Mouse (Mus musculus) testis, adult 2 months (tissue): ENCODE measurements around the gene Sez6l. TPM values are rescaled to one million over a fixed set of nuclear protein-coding genes. Genes with fewer than 3 reads are reported as not detected.
A peak's percentile ranks its signal among the peaks of the same experiment; 100 is the strongest.

Source experiments
- H3K27ac ChIP-seq: fragments of 200-500 bp; 2 replicates; pipeline ENCODE4 v1.5.1; 2012; ENCODE audit warnings: low read depth, low read length; ENCODE audit not compliant: control insufficient read depth, insufficient read depth
- H3K27me3 ChIP-seq: fragments of 200-500 bp; 2 replicates; pipeline ENCODE4 v1.6.1; 2012; ENCODE audit warnings: mild to moderate bottlenecking, low read length, moderate library complexity; ENCODE audit not compliant: control insufficient read depth, insufficient read depth
- H3K36me3 ChIP-seq: fragments of 200-500 bp; 2 replicates; pipeline ENCODE4 v1.6.1; 2012; ENCODE audit warnings: mild to moderate bottlenecking, low read length; ENCODE audit not compliant: control insufficient read depth, insufficient read depth
- H3K4me1 ChIP-seq: fragments of 200-500 bp; 2 replicates; pipeline ENCODE4 v1.6.1; 2012; ENCODE audit warnings: low read length; ENCODE audit not compliant: control insufficient read depth, insufficient read depth
- H3K4me3 ChIP-seq: fragments of 200-500 bp; 2 replicates; pipeline ENCODE4 v1.5.1; 2012; ENCODE audit warnings: low read depth, mild to moderate bottlenecking, low read length, moderate library complexity, mixed read lengths; ENCODE audit not compliant: control insufficient read depth
- CTCF ChIP-seq: fragments of 200-500 bp; IDR thresholded peaks from 2 replicates; pipeline ENCODE4 v1.5.1; 2012; ENCODE audit warnings: low read depth, mild to moderate bottlenecking, inconsistent platforms, low read length, moderate library complexity; ENCODE audit not compliant: control insufficient read depth, insufficient read depth, insufficient replicate concordance
- POLR2A ChIP-seq: fragments of 200-500 bp; IDR thresholded peaks from 2 replicates; pipeline ENCODE4 v1.6.1; 2012; ENCODE audit warnings: low read depth, mild to moderate bottlenecking, inconsistent platforms, low read length, moderate library complexity; ENCODE audit not compliant: control insufficient read depth
- polyA plus RNA-seq: library from polyadenylated mRNA; depleted of rRNA; stranded (reverse); fragments of >200 nt; gene quantifications from 2 replicates; pipeline ENCODE4 v1.2.3, GENCODE M21; 2012

Gene Sez6l
- polyA plus RNA-seq, 1 experiment: 6.9 TPM

- peak overlapping the region; percentile 40 for H3K4me3 ChIP-seq
- H3K27me3 ChIP-seq: no peaks in the 10 kb centered on the region
- peaks cover 13% of the 10 kb centered on the region for H3K4me1 ChIP-seq
- no peak overlapping the region for H3K27ac ChIP-seq
- TF ChIP-seq CTCF: no peak
- TF ChIP-seq POLR2A: no peak
- H3K36me3 ChIP-seq: no peaks in the 10 kb centered on the region
Measured at GRCm38 (mm10) chr5:112393741-112394414, 183.1 kb downstream of the Sez6l start.

- no peak overlapping the region for H3K27ac ChIP-seq
- TF ChIP-seq CTCF (no peak), POLR2A (no peak)
- no peak overlapping the region for H3K4me3 ChIP-seq
- no peaks in the 10 kb centered on the region for H3K36me3 ChIP-seq
- peaks cover 13% of the 10 kb centered on the region for H3K4me1 ChIP-seq
- no peaks in the 10 kb centered on the region for H3K27me3 ChIP-seq
Measured at GRCm38 (mm10) chr5:112391676-112392323, 185.2 kb downstream of the Sez6l start.

DNA sequence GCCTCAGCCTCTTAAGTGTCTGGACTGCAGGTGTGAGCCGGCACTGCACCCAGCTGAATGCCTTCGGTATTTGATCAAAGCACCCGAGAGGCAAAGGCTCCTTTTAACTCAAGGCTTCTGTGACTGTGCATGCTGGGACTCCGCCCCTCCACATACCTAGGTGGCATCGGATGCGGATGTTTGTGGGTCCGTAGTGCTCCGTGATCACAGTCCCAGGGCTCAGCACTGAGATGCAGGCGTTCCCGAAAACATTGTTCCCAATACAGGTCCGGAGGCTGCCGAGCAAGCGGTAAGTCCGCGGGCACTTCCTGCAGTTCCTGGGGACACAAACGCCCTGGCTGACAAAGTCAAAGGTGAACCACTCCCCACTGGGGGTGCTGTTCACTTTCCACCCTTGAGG is 186.0 kb downstream of the Sez6l start:
- H3K4me1 ChIP-seq: peaks cover 12% of the 10 kb centered on the region
- H3K27ac ChIP-seq: no peak overlapping the region
- no peaks in the 10 kb centered on the region for H3K27me3 ChIP-seq
- no peaks in the 10 kb centered on the region for H3K36me3 ChIP-seq
- no peak overlapping the region for H3K4me3 ChIP-seq
- TF ChIP-seq CTCF (no peak), POLR2A (no peak)

- Histone ChIP-seq H3K27ac (no peak overlapping the region), H3K36me3 (no peaks in the 10 kb centered on the region), H3K4me1 (peaks cover 3% of the 10 kb centered on the region), H3K27me3 (no peaks in the 10 kb centered on the region), H3K4me3 (no peak overlapping the region)
- no peak for TF ChIP-seq CTCF
- TF ChIP-seq POLR2A: no peak
Measured at GRCm38 (mm10) chr5:112389352-112389751, 187.6 kb downstream of the Sez6l start.

DNA sequence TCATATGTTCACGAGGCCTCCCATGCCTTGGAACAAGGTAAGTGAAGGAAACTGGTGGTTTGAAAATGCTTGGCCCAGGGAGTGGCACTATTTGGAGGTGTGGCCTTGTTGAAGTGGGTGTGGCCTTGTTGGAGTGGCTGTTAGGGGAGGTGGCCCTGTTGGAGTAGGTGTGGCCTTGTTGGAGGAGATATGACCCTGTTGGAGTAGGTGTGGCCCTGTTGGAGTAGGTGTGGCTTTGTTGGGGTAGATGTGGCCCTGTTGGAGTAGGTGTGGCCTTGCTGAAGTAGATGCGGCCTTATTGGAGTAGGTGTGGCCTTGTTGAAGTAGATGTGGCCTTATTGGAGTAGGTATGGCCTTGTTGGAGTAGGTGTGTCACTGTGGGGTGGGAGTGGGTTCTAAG is 191.0 kb downstream of the Sez6l start:
- no peaks in the 10 kb centered on the region for H3K27me3 ChIP-seq
- no peak overlapping the region for H3K4me3 ChIP-seq
- H3K36me3 ChIP-seq: no peaks in the 10 kb centered on the region
- peaks cover 10% of the 10 kb centered on the region for H3K4me1 ChIP-seq
- no peak for TF ChIP-seq CTCF
- no peak for TF ChIP-seq POLR2A
- H3K27ac ChIP-seq: no peak overlapping the region

- H3K27ac ChIP-seq: no peak overlapping the region
- H3K4me3 ChIP-seq: no peak overlapping the region
- H3K36me3 ChIP-seq: no peaks in the 10 kb centered on the region
- no peaks in the 10 kb centered on the region for H3K27me3 ChIP-seq
- TF ChIP-seq CTCF (no peak), POLR2A (no peak)
- H3K4me1 ChIP-seq: peaks cover 10% of the 10 kb centered on the region
Measured at GRCm38 (mm10) chr5:112384805-112385472, 192.0 kb downstream of the Sez6l start.

DNA sequence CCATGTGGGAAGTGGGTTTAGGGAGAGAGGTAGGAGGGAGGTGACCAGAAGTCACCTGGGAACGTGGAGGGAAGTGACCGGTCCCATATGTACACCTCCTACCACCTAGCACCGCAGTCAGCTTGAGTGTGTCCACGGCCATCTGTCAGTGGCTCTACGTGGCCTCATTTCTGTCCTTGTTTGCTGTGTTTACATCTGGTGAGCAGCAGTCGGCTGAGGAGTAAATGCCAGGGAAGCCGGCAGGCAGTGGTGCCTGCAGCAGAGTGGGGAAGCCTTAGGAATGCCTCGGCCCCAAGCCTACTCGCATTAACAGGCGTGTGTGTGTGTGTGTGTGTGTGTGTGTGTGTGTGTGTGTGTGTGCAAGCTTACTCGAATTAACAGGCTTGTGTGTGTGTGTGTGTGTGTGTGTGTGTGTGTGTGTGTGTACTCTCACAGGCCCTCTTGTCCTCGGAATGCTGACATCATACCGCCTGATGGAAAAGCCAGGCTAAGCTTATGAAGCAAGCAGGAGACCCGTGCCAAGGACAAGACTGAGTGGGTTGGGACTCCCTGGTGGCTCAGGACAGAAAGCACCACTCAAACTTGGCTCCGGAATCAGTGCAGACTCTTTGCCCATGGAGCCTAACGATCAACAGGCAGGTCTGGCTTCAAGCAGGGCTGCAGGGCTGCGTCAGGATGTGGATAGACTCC is 194.2 kb downstream of the Sez6l start:
- peaks cover 10% of the 10 kb centered on the region for H3K4me1 ChIP-seq
- H3K27me3 ChIP-seq: no peaks in the 10 kb centered on the region
- H3K27ac ChIP-seq: no peak overlapping the region
- no peak overlapping the region for H3K4me3 ChIP-seq
- TF ChIP-seq POLR2A (no peak), CTCF (no peak)
- H3K36me3 ChIP-seq: no peaks in the 10 kb centered on the region
